Mouse (Mus musculus) heart, adult 9 months (tissue): ENCODE data around the gene Rbm42.

Source experiments
- DNase-seq, 2 experiments: peaks; one replicate each; pipeline ENCODE4 v3.0.0; 2022; ENCODE audit warnings: low spot score in 2 of 2

The Rbm42 gene

DNA sequence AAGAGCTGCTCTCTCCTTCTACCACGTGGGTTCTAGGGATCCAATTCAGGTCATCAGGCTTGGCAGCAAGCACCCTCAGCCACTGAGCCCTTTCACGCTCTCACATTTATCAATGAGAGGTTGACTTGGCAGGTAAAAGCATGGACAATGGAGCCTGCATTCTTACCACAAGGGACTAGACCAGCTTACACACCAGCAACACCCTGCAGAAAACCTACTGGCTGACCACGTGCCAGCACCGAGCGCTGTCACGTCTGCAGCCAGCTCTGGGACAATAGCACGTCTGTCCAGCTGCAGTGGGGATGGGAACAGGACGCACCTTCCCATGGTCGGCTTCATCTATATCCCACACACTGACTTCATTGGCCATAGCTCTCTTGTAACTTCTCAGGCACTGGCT is 31.5 kb downstream of the Rbm42 start:
- DNase-seq = peak in 1 of 2 experiments; percentile 47

DNA sequence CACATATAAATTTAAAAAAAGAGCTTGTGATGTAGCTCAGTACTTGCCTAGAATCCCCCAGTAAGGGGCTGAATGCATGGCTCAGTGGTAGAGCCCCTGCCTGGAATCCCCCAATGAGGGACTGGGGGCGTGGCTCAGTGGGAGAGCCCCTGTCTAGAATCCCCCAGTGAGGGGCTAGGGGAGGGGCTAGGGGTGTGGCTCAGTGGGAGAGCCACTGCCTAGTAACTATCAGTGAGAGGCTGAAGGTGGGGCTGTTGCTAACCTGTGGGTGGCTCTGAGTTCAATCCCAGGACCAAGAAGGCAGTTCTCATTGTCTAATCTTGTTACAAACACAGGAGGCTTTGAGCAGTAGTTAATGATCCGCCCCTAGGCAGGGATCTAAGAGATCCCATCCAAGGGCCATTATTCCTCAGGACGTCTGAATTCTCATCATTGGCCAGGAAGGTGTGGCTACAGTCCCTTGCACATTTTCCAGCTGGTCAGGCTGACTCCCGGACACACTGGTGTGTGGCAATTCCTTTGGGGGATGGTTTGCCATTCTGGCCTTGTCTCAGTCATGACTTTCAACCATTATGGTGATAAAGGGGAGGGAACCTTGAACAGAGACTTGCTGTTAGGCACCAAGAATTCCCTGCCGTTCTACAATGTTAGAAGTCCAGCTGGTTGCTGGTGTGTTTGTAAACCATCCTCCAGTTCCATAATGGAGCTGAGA is 34.9 kb downstream of the Rbm42 start:
- DNase-seq = no peak

DNA sequence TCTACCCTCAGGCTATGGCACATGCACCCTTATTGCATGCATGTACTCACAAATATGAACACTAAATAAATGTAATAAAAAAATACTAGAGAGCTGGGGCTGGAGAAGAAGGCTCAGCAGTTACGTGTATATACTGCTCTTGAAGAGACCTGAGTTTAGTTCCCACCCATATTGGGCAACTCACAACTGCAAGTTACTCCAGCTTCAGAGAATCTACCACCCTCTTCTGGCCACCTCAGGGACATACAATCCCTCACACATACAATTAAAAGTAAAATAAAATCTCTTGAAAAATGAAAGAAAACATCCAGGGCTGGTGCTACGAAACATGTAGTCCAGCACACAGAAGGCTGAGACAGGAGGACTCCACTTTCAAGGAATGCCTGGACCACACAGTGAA is 35.7 kb downstream of the Rbm42 start:
- DNase-seq = no peak

DNA sequence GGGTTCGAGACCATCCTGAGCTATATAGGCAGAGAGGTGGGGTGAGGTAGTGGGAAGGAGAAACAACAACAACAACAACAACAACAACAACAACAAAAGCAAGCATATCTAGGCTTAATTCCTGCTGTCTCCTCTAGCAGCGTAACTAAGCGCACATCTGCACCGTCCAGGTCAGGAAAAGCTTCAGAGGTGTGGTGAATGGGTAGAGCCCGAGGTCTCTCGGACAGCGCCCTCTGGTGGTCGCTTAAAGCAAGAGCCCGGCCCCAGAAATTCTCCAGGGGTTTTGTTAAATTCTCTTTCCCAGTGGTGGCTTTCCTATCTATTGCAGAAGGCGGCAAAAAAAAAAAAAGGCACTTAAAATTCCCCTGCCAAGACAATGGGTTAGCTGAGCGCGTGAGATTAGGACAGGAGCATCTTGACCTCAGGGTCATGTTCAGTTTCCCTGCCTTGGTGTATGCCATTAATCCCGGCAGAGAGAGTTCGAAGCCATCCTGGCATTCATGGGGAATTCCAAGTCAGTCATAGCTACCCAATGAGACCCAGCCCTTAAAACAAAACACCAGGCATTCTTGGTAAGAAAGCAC is 36.5 kb downstream of the Rbm42 start:
- DNase-seq = peak in 1 of 2 experiments; percentile 41

DNA sequence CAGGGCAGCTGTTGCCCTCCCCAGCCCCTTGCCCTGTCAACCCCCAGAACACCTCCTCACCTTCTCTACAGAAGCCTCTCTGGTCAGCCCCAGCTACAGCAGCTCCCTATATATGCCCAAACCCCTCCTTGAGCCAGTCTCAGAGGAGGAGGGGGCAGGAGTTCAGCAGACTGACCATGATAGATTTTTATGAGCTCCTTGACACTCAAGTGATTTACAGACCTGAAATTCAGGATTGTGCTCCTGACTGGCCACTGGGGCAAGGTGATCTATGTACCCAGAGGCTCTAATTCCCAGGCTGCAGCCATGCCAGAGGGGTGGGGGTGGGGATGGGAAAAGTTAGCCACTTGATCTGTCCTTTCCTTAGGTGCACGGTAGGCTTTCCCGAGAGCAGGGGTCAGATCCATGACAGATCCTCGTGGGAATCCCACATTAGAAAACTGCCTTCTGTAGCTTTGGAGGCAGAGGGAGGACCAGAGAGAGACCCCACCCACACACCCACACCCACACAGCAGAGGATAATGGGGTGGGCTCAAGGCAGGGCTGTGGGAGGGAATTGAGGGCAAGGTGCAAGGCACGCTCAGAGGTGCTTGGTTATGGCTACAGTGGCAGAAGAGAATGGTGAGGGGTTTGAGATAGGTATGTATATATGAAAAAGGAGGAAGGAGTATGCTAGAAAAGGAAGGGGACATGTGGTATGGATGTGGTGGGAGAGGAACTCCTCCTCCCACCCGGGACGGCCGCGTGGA is 37.3 kb downstream of the Rbm42 start, which contains the start of gene Upk1a:
Upk1a (minus strand) TSS at position 194 of the 749 bp plus-strand sequence.
- no peak for DNase-seq

DNA sequence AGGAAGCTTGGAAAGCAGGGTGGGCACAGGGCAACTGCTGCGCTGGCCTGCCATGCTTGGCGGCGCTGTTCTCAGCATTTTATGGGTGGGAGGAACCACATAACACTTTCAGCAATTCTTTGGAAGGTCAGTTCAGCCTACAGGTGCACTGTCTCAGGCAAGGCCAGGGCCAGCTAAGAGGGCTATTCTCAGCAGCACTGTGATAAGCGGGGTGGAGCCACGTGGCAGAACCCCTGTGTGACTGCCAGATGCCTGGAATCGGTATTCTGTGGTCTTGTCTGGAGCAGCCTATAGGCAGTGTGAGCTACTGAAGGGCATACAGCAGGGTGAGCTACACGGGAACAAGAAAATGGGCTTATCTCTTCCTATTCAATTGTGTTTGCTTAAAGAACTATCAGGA is 40.1 kb downstream of the Rbm42 start:
- peak; percentile 44 to 52 for DNase-seq

DNA sequence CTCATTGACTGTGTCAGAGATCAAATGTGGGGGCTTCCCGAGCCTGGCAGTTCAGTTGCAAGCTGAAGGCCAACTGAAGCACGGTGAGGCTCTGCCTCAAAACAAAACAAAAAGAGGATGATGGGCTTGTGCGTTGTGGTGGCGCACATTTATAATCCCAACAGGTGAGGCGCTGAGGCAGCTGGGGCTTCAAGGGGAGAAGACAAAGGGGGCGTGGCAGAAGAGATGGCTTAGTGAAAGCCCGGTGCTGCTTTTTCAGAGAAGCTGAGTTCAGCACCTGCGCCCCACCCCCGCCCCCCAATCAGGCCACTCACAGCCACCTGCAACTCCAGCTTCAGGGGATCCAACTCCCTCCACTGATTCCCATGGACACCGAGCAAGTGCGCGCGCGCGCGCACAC is 41.6 kb downstream of the Rbm42 start:
- DNase-seq = no peak

DNA sequence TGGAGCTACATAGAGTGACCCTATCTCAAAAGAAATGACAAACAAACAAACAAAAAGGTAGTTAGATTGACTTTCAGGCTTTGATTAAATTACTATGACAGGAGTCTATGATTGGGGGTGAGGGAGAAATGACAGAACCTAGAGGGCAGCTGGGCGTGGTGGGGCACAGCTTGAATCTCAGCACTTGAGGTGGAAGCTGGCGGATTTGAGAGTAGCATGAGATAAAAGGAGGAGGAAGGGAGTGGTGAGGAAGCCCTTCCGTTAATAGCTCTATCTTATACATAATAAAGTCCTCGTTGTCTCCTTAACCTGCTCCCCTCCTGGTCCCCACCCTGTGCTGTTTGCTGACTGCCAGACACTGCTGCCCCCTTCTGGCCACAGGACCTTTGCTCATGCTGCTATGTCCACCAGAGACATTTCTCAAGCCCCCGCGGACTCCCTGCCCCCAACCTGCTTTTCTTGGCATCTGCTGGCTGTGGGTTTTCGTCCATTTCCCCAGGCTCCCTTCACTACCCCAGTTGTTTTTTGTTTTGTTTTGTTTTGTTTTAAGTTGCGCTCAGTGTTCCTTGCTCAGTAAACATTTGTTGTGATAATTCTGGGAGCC is 42.3 kb downstream of the Rbm42 start:
- no peak for DNase-seq

DNA sequence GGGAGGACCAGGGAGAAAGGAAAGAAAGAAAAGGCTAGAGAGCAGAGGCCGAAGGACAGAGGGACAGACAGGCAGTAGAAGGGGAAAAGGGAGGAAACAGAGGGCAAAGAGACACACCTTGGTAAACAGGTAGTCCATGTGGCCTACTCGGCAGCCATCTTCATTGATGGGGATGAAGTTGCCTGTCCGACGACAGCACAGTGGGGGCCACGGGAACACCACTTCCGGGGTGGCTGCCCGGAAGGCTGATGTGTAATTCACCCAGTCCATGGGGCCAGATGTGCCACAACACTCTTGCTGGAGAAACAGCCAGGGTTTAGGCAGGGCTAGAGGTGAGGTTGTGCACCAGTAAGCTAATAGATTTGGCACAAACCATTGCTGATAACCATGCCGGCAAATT is 45.2 kb downstream of the Rbm42 start:
- DNase-seq = no peak

DNA sequence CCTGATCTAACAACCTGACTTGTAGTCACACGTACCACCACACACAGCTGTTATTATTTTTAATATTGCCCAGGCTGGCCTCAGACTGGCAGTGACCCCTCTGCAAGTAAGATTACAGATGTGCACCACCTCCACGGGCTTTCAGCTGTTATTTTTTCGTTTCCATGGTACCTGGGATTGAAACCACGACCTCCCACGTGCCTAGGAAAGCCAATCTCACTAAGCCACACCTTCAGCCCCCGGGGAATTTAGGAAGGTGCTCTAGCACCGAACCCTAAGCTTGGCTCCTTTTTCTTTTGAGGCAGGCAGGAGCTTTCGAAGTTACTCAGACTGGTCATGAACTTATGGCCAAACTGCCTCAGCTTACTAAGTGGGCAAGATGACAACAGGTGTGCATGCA is 45.7 kb downstream of the Rbm42 start:
- DNase-seq = no peak

DNA sequence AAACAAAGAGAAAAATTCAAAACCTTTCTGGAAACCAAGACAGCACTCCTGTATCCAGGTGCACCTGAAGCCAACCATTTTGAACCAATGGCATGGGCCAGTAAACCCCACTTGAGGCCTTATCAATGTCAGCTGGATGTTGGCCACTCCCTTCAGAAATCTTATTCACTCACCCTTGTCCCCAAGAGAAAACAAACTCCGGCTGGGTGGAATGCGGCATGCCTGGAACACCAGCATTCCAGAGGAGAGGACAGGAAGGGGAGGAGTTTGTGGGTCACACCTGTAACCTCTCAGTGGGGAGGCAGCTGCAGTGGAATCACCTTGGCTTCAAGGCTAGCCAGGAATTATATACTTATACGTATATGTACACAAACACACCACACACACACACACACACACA is 47.5 kb downstream of the Rbm42 start:
- no peak for DNase-seq

DNA sequence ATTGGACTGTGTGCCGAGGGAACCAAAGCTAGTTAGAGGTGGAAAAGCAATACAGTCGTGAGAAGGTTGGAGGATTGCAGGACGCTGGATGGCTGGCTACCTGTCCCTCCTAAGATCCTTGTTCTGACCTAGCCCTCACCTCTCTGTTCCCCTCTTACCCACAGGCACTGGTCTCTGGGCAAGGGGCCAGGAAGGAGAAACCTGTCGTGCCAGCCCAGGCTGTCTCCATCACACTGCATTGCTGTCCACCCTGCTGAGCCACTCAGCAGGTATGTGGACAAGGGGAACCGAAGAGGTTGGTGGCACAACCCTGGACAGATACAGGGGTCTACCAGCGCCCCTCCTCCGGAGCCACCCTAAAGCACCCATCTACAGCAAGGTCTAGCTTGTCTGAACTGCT is 49.5 kb downstream of the Rbm42 start:
- no peak for DNase-seq

DNA sequence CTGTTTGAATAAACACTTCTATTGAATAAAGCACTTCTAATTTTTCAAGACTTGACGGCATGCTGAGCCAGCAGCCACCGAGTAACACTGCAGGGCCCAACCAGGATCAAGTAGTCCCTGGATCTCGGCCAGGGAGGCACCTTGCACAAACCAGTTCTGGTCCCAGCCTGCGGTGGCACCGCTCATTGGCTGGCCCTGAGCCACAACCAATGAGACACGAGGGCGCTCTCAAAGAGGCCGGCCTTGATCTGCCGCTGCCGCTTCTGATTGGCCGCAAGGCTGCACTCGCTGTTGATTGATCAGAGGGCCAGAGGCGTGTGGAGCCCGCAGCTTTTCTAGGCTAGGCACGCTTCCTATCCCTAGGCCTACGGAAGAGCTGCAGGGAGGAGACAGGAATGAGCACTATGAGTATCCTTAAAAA is 50.2 kb downstream of the Rbm42 start:
- peak; percentile 74 to 81 for DNase-seq

DNA sequence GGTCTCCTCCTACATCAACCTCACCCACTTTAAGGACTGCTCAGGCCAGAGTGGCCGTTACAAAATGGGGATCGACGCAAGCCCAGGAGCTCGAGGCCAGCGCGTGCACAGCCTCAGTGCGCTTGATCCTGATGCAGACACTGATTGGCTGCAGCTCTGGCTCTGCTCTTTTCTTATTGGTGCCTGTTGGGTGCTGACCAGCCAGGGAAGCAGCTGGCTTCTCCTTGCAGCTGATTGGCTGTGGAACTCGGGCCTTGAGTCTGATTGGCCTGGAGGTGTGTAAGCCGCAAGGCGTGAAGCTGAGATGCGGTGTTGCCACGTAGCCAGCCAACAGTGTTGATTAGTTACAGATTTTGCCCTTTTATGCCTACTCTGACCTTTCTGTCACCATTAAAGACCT is 51.3 kb downstream of the Rbm42 start, which contains the start of gene Zbtb32:
Zbtb32 (minus strand) TSS at position 124 of the 400 bp plus-strand sequence.
- DNase-seq = no peak

DNA sequence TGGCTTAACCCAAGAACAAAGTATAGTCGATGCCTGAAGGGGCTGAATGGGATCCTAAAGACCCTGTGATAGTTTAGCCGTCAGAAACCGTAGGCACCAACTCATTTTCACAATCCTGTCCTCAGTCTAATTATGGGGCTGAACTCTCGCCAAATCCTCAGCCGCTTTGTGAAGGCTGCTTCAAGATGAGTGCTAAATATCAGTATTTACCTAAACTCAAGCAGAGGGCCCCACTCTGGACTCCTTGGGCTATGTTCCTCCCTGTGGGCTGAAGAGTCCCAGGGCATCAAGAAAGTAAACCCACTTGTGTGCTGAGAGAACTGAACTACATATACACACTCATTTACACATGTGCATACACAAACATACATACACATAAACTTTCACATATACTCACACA is 53.3 kb downstream of the Rbm42 start:
- no peak for DNase-seq

DNA sequence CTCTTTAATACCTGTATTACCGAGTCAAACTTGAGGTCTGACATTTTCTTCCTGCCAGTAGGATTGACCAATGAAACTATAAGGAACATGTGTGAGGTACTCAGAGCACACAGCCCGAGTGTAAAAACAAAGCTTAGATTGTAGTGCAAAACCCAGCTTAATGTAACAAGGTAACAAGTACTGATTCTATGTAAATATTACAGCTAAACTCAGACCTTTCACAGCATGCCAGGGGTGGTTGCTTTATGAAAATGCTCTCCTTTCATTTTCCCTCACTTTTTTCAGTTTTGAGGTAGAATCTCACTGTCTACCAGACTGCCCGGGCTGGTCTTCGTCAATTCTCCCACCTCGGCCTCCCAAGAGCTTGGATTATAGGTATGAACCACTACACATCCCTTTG is 54.0 kb downstream of the Rbm42 start:
- no peak for DNase-seq

DNA sequence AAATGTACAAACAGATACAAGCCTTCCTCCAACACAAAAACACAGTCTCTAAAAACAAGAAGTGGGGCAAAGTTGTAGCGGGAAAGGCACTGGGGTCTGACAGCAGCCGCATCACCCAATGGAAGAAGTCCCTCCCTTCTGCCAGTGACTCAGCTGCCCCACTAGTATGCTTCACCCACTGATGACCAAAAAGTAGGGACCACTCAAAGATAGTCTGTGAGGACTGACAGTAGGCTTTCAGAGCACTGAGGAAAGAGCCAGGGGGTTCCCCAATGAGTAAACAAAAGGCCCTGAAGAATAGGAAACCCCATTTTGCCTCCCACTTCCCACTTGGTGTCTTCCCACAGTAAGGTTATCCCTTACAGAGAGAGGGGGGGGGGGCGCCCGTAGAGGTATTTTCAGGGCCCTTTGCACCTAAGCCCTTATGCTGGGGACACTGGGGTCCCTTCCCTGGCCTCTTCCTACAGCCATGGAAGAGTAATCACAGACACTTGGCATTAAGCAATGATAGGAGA is 55.5 kb downstream of the Rbm42 start:
- DNase-seq = no peak

DNA sequence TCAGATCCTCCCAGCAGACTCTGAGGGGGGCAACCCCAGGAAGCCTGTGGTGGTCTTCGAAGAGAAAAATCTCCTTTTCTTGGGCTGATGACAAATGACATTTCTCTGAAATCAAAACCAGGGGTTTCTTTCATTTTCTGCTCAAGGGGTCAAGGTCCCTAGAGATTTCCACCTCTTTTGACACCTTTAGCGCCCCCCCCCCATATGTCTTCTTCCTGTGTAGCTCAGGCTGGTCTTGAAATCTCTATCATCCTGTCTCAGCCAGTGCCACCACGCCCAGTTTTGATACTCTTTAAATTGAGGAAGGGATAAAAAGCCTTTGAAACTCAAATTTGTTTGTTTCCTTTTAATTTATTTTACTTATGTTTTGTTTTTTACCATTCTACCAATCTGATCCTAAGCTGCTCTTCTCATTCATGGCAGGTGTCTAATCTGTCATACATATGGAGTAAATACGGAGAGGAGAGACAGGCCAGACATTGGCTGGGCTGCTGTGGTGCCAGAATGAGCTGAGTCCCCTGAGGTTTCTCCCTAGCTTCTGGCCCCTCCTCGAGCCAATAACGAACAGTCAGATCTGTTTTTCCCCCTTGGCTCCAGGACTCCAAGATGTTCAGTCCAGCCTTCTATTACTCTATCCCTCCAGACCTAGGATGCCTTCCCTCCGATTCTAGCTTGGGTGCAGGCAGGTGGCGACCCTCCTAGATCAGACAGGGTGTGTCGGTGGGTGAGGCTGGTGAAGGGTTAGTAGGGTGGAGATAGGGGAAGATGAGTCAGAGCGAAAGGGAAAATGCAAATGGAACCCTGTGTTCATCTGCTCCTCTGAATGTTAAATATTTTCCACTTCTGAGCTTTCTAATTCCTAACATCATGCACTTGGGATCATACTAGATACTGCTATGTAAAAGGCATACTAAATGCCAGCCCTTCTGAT is 56.3 kb downstream of the Rbm42 start:
- DNase-seq = no peak

DNA sequence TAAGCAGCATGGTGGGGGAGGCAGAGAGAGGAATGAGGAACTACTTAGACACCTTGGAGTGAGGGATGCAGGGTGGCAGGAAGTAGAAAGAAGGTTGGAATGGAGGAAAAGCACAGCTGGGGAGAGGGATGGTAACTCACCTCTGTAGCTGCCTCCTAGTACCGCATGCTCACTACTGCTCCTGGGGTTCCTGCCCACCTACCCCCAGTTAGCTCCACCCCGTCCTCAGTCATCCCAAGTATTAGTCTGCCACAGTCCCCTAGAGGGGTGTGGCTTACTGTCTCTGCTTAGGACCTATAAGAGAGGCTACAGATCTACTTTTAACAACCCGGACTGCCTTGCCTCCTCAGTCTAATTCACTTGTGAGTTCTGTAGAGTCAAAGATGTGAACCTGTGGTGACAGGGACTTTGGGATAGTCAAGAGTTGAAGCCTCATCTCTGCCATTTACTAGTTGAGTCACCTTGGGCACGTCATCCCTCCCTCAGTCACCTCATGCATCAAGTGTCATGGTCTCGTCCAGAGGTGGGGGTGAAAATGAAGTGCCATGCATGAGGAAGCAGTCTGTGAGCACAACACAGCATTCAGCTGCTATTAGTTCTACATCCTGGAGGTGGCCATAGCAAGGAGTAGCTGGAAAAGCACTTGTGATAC is 57.2 kb downstream of the Rbm42 start:
- no peak for DNase-seq

DNA sequence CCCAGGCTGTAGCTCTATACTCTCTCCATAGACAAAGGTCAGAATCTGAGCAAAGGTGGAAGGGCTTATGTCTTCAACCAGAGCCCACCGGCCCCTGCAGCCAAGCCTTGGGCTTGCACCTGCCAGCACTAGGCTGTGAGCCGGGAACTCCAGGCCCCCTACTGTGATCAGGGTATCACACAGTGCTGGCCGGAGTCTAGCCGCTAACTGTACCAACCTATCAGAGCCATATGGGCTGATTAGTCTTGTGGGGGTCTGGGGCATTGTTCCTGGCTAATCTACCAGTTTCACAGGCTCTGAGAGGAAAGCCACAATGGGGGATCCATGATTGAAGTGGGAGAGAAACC is 58.5 kb downstream of the Rbm42 start:
- DNase-seq = no peak
